Mouse (Mus musculus): ENCODE results near the gene Ephb6.
A peak's percentile ranks its signal among the peaks of the same experiment; 100 is the strongest.

Ephb6 gene

DNA sequence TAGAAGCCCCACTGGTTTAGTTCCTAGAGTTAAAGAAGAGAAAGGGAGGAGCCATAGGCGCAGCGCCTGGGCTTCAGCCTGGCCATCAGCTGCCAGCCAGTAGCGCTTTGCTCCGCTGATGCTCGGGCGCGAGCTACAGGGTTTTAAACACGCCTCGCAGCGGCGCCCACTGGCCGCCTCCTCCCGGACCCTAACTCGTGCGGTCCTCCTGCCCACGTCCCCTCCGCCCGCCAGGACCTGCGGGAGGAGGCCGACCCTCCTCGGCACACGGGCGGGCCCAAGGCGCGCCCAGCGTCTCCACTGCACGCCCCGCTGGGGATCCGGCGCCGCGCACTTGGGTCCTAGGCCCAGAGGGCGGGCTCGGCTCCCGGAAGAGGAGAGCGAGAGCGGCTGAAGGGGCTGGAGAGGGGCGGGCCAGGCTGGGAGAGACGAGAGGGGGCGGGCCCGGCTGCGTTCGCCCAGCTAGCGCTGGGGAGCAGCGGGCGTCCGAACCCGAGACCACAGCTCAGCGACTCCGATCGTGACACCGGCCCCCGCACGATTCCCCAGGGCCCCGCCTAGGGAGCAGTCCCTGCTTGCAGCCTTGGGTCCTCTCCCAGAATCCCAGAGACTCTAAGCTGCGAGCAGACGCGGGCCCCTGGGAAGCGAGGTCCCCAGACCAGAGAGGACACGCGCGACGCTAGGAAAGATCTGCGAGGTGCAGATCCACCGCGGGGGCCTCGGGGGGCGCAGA lies at the start of gene Ephb6:
TSS of gene Ephb6 (plus strand) at position 422 of the 733 bp plus-strand sequence.
- DNase-seq (ENCODE audit: extremely low read depth, insufficient read length, low spot score): peak; percentile 85

DNA sequence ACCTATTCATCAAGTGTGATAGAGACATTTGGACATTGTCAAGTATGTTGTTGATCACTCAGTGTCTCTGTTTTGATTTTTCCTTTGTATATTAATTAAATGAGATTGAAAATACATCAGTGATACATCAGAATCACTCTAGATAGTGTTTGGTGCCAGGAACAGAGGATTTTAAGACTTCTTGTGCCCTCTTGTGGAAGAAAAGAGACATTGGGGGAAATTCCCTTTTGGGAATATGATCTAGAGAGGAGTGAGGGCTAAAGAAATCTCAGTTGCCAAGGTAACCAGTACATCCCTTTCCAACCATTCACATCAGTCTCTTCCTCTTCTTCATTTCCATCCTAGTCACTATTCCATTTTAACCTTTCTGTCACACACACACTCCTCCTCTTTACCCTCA lies 48.9 kb upstream of the Ephb6 start:
- DNase-seq (ENCODE audit: extremely low read depth, insufficient read length, low spot score): no peak

DNA sequence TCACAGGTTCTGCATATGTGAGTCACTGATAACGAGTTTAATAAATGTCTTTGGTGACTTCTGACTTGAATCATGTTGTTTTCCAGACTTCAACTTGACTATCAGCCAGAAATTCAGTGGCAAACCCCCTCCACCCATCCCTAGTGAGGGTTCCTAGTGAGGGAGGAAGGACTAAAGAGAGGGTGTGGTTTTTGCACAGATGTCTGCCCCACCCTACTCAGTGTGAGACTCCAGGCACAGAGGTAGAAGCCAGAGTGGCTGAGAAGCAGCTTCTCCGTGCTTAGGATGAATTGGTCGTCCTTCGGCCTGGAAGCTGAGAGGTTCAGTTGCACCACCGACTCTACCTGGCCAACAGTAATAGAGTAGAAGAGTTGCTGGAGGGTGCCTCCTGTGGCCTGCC lies 47.8 kb upstream of the Ephb6 start:
- DNase-seq (ENCODE audit: extremely low read depth, insufficient read length, low spot score): no peak

DNA sequence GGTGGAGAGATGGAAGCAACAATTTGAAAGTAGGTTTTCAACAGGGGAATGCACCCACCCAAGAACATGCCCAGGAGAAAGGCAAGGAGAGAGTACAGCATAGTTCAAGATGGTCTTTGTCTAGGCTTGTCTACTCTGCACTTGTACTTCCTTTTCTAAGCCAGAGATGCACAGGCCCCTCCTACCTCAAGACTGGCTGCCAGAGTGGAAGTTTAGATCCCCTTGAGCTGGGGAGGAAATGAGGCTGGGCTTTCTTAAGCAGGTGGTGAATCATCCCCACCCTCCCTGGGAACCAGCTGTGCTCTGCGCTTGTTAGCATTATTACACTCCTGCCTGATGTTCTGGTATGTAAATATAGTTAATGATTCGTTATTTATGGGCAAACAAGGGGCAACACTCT lies 47.0 kb upstream of the Ephb6 start:
- DNase-seq (ENCODE audit: extremely low read depth, insufficient read length, low spot score): no peak

DNA sequence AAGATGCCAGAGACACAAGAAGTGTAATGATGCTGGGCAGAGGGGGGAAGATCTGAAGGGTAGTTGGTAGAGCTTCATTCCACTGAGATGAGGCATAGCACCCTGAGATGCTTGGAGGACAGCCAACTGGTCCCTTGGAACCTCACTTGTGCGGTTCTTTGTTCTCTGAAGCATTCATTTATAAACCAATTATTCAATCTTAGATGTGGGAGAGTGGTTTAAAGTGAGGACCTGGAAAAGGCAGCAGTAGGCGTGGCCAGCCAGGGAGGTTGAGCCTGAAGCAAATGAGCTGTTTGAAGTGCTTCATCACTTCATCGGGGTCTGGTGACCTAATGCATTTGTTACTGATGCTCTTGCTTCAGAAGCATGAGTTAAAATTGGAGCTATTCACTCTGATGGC lies 46.0 kb upstream of the Ephb6 start:
- peak; percentile 32 for DNase-seq (ENCODE audit: extremely low read depth, insufficient read length, low spot score)

DNA sequence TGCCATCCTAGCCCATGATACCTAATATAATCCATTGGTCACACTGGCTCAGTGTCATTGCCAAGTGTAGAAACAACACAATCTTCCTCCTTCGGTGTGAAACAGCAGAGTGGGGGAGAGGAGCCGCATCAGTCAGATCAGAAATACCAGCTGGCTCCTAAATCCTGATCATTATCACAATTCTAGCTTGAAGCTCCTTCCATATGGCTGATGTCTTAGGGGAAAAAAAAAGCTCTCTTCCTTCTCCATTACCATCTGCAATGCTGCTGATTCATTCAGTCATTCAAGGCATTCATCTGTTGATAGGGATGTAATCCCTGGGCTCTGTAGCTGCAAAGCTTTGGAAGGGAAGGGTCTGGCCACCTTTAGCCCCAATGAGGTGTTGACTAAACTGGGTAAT lies 45.0 kb upstream of the Ephb6 start:
- DNase-seq (ENCODE audit: extremely low read depth, insufficient read length, low spot score): no peak

DNA sequence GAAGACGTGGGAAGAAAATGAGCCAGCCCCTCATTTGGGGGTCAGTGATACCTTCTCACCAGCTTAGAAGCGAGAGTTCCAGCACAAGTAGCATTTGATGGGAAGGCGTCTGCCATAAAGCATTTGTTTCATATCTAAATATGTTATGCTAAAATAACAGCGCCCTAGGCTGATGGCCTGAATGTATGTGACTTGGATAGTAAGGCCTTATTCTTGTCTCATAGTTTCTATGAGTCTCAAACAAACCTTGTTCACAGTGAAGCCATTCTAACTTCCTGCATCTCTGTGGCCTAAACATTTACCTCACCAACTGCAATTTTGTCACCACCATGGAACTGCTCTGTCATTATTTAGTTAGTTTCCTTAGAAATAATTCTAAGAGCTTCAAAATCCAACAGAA lies 42.7 kb upstream of the Ephb6 start:
- no peak for DNase-seq (ENCODE audit: extremely low read depth, insufficient read length, low spot score)

DNA sequence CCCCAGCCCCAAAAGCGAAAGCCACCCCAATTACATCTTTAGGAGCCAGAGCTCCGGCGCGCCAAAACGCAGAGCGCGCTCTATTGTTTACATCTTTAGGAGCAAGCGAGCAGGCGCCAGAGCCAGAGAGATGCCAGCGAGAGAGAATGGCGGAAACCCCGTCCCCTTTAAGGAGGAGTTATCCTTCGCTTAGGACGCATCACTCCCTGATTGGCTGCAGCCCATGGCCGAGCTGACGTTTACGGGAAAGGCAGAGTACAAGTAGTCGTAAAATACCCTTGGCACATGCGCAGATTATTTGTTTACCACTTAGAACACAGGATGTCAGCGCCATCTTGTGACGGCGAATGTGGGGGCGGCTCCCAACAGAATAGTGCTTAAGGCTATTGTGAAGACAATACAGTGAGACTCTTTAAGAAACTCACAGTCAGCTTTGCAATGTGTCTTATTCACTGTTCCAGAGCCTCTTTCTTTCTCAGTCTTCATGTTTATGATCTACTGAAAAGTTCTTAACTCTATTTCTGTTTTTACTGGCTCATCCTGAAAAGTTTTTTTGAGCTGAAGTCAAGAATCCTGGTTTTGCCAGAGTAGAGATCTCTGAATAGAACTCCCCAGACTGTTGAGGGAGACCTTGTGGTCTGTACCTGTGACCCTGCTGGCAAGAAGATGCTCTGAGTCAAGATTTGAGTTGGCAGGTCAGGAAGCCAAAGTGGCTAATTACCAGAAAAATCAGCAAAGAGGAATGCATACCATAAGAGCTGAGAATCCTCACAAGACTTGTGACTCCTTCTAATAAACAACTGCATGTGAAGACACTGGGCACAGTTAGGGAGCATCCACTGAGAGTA lies 42.0 kb upstream of the Ephb6 start:
- peak; percentile 44 for DNase-seq (ENCODE audit: extremely low read depth, insufficient read length, low spot score)

DNA sequence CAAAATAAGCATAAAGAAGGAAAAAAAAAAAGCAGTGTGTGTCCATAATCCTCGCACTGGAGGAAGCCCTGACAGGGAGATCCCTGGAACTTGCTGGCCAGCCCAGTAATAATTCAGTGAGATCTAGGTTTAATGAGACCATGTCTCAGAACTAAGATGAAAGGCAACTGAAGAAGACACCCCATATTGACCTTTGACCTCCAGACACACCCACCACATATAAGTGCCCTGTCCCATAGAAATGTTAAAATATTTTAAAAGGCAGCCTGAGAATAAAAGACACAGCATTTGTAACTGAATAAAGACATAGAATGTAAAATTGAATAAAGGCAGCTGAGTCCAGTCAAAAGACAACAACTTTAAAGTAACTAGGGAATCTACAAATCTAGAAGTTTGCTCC lies 40.0 kb upstream of the Ephb6 start:
- DNase-seq (ENCODE audit: extremely low read depth, insufficient read length, low spot score): no peak

DNA sequence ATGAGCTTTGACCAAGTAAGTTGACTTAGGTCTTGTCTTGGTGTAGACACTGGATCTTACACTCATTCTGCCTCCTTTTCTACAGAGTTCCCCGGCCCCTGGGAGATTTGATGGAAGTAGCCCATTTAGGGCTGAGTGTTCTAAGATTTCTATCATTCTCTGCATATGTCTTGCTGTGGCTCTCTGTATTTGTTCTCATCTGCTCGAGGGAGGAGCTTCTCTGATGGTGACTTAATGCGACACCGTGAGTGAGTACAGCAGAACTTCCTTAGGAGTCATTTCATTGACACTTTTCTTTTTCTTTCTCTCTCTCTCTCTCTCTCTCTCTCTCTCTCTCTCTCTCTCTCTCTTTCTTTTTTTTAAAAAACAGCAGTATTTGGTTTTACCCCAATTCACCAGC lies 38.3 kb upstream of the Ephb6 start:
- DNase-seq (ENCODE audit: extremely low read depth, insufficient read length, low spot score): no peak

DNA sequence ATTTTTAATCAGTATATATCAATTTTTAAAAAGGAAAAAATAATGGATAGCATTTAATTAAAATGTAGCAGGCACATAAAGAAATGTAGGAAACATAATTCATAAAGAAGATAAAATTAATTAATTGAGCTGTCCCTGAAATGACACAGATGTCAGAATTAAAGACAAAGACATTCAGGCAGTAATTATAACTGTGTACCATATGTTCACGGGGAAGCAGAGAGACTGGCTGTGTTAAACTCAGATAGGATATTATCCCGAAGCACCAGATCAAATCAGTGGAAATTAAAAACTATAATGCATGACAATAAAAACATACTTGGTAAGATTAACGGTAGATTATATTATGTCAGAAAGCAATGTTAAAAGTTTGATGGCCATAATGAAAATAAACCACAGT lies 36.2 kb upstream of the Ephb6 start:
- DNase-seq (ENCODE audit: extremely low read depth, insufficient read length, low spot score): no peak

DNA sequence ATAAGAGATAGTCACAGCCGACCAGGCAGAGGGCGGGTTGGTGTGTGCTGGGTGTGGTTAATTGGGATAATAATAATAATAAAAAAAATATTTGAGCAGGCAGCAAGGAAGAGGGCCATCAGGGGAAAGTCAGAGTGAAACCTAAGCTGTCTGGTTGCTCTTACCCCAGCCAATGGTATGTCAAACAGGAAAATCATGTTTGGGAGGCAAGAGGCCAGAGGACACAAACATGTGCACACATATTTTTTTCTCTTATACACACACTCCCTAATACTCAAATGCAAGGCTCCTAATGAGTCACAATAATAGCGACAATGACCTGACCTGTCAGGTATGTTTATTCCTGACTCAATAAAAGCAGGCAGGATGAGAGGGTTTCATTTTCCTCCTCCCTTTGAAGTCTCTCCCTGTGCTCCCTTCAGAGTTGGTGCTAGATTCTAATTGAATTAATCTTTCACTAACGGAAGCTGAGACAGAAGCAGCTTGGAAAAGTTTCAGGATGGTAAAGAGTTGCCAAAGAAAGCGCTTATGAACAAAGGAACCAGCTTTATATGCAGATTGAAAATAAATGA lies 28.7 kb upstream of the Ephb6 start:
- no peak for DNase-seq (ENCODE audit: extremely low read depth, insufficient read length, low spot score)

DNA sequence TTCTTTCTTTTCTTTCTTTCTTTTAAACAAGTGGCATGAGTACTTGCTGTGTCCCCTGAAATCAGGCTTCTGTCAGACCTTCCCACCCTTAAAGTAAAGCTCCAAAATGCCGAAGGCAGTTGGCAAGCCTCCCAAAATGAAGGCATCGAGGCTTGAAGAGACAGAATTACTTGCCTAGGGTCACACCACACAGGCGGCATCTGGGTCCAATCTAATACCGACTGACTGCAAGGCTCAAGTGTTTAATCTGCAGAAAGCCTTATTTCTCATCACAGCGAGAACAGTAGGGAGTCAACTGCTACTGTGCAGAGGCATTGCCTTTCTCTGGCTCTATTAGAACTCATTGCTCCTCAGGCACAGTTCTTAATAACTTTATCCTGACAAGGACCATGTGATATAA lies 28.0 kb upstream of the Ephb6 start:
- DNase-seq (ENCODE audit: extremely low read depth, insufficient read length, low spot score): no peak

DNA sequence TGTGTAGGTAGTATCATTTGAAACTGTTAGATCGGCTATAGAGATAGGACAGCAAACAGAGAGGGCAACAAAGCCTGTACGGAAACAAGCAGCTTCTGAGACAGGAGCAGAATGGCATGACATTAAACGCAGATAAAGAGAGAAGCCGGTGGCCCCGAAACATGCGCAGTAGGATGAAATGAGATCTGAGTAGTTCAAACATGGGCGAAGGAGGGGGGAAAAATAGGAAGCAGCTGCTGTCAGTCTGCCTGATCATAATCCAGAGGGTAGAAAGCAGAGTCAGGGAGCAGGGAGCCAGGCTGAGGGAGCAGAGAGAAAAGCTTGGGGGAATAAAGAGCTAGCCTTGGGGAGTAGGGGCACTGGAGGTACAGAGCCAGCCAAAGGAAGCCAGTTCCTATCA lies 24.0 kb upstream of the Ephb6 start:
- DNase-seq (ENCODE audit: extremely low read depth, insufficient read length, low spot score): no peak

DNA sequence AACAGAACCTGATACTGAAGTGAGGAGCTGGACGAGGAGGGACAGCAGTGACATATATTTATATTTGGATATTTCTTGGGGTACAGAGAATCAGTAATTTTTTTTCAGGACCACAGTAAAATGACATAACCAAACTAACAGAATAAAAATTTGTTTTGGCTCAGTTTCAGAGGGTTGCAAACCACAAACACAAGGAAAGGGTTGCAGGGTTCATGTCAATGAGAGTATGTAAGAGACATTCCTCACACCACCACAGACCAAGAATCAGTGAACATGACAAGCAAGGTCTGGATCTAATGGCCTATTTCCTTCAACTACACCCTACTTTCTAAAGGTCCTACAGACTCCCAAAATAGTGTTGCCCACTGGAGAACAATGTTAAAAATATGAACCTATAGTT lies 23.1 kb upstream of the Ephb6 start:
- DNase-seq (ENCODE audit: extremely low read depth, insufficient read length, low spot score): no peak

DNA sequence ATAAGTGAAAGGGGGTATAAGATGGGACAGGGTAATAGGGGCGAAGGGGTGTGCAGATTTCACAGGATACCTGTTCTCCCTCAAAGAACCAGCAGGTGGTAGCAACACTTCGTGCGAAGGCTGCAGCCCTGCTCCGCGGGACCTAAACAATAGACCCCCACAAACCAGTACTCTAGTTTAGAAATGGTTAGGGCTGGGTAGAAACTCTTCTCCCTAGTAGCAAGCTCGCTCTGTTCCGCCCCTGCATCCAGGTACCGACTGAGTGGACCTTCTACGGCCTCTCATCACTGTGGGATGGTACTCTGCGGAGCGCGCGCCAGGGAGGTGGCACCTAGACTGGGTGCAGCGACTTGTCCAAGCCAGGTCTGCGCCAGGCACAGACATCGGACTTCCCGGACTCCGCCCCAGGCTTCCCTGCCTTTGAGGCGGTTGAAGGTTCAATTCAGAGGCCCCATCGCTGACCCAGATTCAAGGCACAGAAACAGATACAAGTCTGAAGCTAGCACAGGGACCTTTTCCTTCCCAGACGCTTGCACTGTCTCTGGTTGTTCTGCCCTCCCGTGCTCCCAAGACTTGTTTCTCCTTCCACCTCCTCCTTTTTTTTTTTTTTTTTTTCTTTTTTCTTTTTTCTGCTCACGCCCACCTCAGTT lies 756 bp upstream of the Ephb6 start:
- DNase-seq (ENCODE audit: extremely low read depth, insufficient read length, low spot score): peak; percentile 40

DNA sequence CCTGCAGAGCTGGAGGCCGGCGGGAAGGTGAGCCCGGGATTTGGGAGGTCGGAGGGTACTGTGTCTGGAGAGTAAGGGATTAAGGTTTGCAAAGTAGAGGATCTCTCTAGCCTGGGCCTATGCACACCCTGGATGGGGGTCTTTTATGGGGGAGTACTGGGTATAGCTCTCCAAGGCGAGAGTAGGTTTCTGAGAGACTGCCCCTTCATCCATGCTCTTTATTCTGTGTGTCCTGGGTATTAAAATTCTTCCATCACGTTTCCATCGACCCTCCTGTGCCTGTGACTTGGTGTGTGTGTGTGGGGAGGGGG lies 467 bp downstream of the Ephb6 start:
- DNase-seq (ENCODE audit: extremely low read depth, insufficient read length, low spot score): no peak

DNA sequence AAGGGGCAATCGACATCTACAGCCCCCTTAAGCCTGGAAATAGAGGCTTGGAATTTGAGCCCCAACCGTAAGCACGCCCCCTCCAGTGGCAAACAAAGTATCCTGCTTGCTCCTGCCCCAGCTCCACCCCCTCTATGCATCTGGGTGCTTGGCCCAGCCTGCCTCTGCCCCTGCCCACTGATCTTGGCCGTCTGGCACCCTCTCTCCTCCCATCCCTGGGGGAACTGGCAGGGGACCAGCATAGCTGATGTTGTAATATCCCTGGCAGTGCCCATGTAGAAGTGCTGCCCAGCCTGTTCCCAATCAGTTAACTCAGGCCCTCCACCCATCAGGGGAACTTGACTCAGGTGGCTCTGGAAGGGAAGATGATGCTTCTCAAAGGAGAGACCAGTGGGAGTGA lies 932 bp downstream of the Ephb6 start:
- peak; percentile 77 for DNase-seq (ENCODE audit: extremely low read depth, insufficient read length, low spot score)

DNA sequence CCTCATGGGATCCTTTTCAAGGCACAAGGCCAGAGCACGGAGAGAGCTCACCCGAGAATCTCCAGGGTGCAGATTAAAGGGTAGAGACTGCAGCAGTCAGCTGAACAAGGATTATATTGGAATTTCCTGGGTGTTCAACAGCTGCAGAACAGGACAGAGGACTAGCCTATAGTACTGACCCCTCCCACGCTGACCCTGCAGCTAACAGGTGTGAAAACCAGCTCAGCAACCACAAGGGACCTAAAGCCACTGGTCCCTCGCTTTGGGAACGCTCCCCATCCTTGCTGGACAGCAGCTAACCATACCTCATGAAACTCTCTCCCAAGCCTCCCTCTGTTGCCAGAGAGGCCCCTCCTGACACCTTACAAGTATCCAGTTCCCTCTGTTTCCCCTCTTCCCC lies 2.4 kb downstream of the Ephb6 start:
- no peak for DNase-seq (ENCODE audit: extremely low read depth, insufficient read length, low spot score)

DNA sequence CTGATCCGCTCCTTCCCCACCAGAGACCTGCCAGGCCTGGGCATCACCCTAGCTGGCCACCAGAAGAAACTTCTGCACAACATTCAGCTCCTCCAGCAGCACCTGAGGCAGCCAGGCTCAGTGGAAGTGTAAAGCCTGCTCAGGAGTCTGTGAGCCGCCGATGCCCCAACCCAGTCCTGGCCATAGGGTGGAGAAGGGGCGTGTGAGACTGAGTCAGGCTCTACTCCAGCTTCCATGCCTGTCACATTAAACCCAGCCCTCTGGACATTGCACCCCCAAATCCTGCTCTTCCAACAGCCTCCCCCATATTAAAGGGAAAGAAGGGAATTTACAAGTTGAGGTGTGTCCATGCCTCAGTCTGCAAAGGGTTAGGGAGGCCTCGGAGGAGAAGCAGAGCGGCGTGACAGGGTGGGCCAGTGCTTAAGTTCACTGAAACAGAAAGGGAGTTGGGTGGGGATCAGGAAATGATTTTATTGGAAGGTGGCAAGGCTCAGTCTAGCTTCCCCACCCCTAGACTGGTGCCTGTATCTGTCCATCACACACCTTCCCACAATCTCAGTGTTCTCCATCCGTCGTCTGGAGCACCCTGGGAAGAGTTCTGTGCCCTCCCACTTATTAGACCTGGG lies 15.0 kb downstream of the Ephb6 start:
- DNase-seq (ENCODE audit: extremely low read depth, insufficient read length, low spot score): no peak

Measured in 3134 (cell line).